Mouse (Mus musculus): ENCODE measurements around the gene 4933402D24Rik.

Gene 4933402D24Rik

GRCm38 (mm10) chr1:63769167-63769566, at the start of gene 4933402D24Rik:
Gene 4933402D24Rik, minus strand, starts transcription at chr1:63769267.
- no peak for DNase-seq (ENCODE audit: low spot score in 2 of 2)

- DNase-seq (ENCODE audit: low spot score in 2 of 2), result no peak
Observed at GRCm38 (mm10) chr1:63808584-63808983, 39.5 kb upstream of the 4933402D24Rik start.

GRCm38 (mm10) chr1:63805095-63805494, 36.0 kb upstream of the 4933402D24Rik start:
- no peak for DNase-seq (ENCODE audit: low spot score in 2 of 2)

- no peak for DNase-seq (ENCODE audit: low spot score in 2 of 2)
Observed at GRCm38 (mm10) chr1:63794326-63794725, 25.3 kb upstream of the 4933402D24Rik start.

GRCm38 (mm10) chr1:63776902-63777630, 8.0 kb upstream of the 4933402D24Rik start:
- DNase-seq (ENCODE audit: low spot score in 2 of 2), result no peak

GRCm38 (mm10) chr1:63776396-63776795, 7.3 kb upstream of the 4933402D24Rik start:
- no peak for DNase-seq (ENCODE audit: low spot score in 2 of 2)

- DNase-seq (ENCODE audit: low spot score in 2 of 2), result no peak
Observed at GRCm38 (mm10) chr1:63770309-63770708, 1.2 kb upstream of the 4933402D24Rik start.

GRCm38 (mm10) chr1:63768112-63768511, 955 bp downstream of the 4933402D24Rik start:
- no peak for DNase-seq (ENCODE audit: low spot score in 2 of 2)

GRCm38 (mm10) chr1:63764395-63764794, 4.7 kb downstream of the 4933402D24Rik start:
- DNase-seq (ENCODE audit: low spot score in 2 of 2), result no peak

GRCm38 (mm10) chr1:63763881-63764386, 5.1 kb downstream of the 4933402D24Rik start:
- no peak for DNase-seq (ENCODE audit: low spot score in 2 of 2)

- no peak for DNase-seq (ENCODE audit: low spot score in 2 of 2)
Observed at GRCm38 (mm10) chr1:63763212-63763694, 5.8 kb downstream of the 4933402D24Rik start.

GRCm38 (mm10) chr1:63756005-63756404, 13.1 kb downstream of the 4933402D24Rik start:
- no peak for DNase-seq (ENCODE audit: low spot score in 2 of 2)

GRCm38 (mm10) chr1:63730240-63730771, 38.8 kb downstream of the 4933402D24Rik start, which contains the start of the genes Mdh1b and Fastkd2:
Gene Mdh1b, minus strand, starts transcription at chr1:63730318.
Gene Fastkd2, plus strand, starts transcription at chr1:63730614.
- peak; percentile 78 to 89 for DNase-seq (ENCODE audit: low spot score in 2 of 2)

- no peak for DNase-seq (ENCODE audit: low spot score in 2 of 2)
Observed at GRCm38 (mm10) chr1:63729796-63730195, 39.3 kb downstream of the 4933402D24Rik start.

GRCm38 (mm10) chr1:63720161-63720560, 48.9 kb downstream of the 4933402D24Rik start:
- no peak for DNase-seq (ENCODE audit: low spot score in 2 of 2)

GRCm38 (mm10) chr1:63708876-63709275, 60.2 kb downstream of the 4933402D24Rik start:
- no peak for DNase-seq (ENCODE audit: low spot score in 2 of 2)

GRCm38 (mm10) chr1:63705733-63706132, 63.3 kb downstream of the 4933402D24Rik start:
- DNase-seq (ENCODE audit: low spot score in 2 of 2), result no peak
